Mouse (Mus musculus) liver, embryonic 14.5 days (tissue): ENCODE data around the gene Ces1c. TPM values are rescaled to one million over a fixed set of nuclear protein-coding genes. Genes with fewer than 3 reads are reported as not detected.

Source experiments
- ATAC-seq: fragments of 200-750 bp; cut with Nextera tagmentation; 2 replicates; pipeline ENCODE4 v1.8.0; 2017; ENCODE audit warnings: moderate number of reproducible peaks, mild to moderate bottlenecking, moderate library complexity; ENCODE audit not compliant: insufficient read depth
- DNase-seq, 3 experiments: peaks; one replicate each; pipeline ENCODE4 v3.0.0-alpha.2; 2012 to 2013; ENCODE audit warnings: low read depth in 3 of 3, low spot score in 3 of 3
- H3K27ac ChIP-seq: fragments of 300-500 bp; sonication (generic); 2 replicates; pipeline ENCODE4 v1.5.1; 2014; ENCODE audit warnings: moderate library complexity, mild to moderate bottlenecking, control low read depth, inconsistent platforms
- H3K27me3 ChIP-seq: fragments of 300-500 bp; sonication (generic); 2 replicates; pipeline ENCODE4 v1.6.1; 2014; ENCODE audit warnings: mild to moderate bottlenecking, low read length, moderate library complexity; ENCODE audit not compliant: control insufficient read depth, insufficient read depth
- H3K36me3 ChIP-seq: fragments of 300-500 bp; sonication (generic); replicated peaks from 2 replicates; pipeline ENCODE4 v1.6.1; 2014; ENCODE audit warnings: low read depth; ENCODE audit not compliant: control insufficient read depth, insufficient read depth
- H3K4me1 ChIP-seq, 2 experiments: fragments of 200-500 bp in 1 of 2; fragments of 300-500 bp in 1 of 2; sonication (generic) in 1 of 2; replicated peaks; 2 replicates each; pipeline ENCODE4 v1.6.1; 2012 to 2014; ENCODE audit warnings: antibody characterized with exemption in 1 of 2, inconsistent platforms in 1 of 2, low read length in 1 of 2; ENCODE audit not compliant: control insufficient read depth in 2 of 2, insufficient read depth in 2 of 2
- H3K4me2 ChIP-seq: fragments of 300-500 bp; sonication (generic); 2 replicates; pipeline ENCODE4 v1.6.1; 2014; ENCODE audit warnings: low read depth, mild to moderate bottlenecking, control low read depth, moderate library complexity
- H3K4me3 ChIP-seq, 2 experiments: fragments of 200-500 bp in 1 of 2; fragments of 300-500 bp in 1 of 2; sonication (generic) in 1 of 2; 2 replicates each; pipeline ENCODE4 v1.5.1; 2012 to 2014; ENCODE audit warnings: low read depth in 2 of 2, low read length in 2 of 2, mild to moderate bottlenecking in 2 of 2, control low read depth in 1 of 2, inconsistent platforms in 1 of 2, moderate library complexity in 1 of 2; ENCODE audit not compliant: insufficient read depth in 1 of 2
- H3K9ac ChIP-seq: fragments of 300-500 bp; sonication (generic); replicated peaks from 2 replicates; pipeline ENCODE4 v1.6.1; 2014; ENCODE audit warnings: mild to moderate bottlenecking, control low read depth, moderate library complexity
- H3K9me3 ChIP-seq: fragments of 300-500 bp; sonication (generic); 2 replicates; pipeline ENCODE4 v1.6.1; 2016; ENCODE audit warnings: low read length, mixed read lengths; ENCODE audit not compliant: control insufficient read depth
- CTCF ChIP-seq: IDR thresholded peaks from 2 replicates; pipeline ENCODE4 v1.5.1; 2016; ENCODE audit warnings: antibody characterized with exemption, low read depth, control low read depth
- EP300 ChIP-seq: IDR thresholded peaks from 2 replicates; pipeline ENCODE4 v1.6.1; 2016; ENCODE audit warnings: antibody characterized with exemption, low read depth
- WGBS: fragments of 180-500 bp; shearing (Covaris S2); extraction: QIAGEN DNeasy Blood & Tissue Kit; methylation state at CpG from one replicate; pipeline ENCODE4 v1.1.7; 2014; ENCODE audit not compliant: insufficient replicate concordance; 5-methylcytosine and 5-hydroxymethylcytosine counted together
- polyA plus RNA-seq, 2 experiments: library from polyadenylated mRNA; depleted of rRNA in 1 of 2; stranded (reverse) in 1 of 2; unstranded in 1 of 2; fragments of >200 nt; fragmentation: Nextera tagmentation in 1 of 2; extraction: Ambion mirVana in 1 of 2; gene quantifications; 2 replicates each; pipeline versions ENCODE4 v1.2.1 to v1.2.3; 2012 to 2014

The Ces1c gene
- polyA plus RNA-seq (2012; rRNA removed) (0.96 and 2.0 TPM in 2 replicates), polyA plus RNA-seq (2014; fragmentation: Nextera tagmentation; extraction: Ambion mirVana) (2.1 TPM in 2 replicates)

DNA sequence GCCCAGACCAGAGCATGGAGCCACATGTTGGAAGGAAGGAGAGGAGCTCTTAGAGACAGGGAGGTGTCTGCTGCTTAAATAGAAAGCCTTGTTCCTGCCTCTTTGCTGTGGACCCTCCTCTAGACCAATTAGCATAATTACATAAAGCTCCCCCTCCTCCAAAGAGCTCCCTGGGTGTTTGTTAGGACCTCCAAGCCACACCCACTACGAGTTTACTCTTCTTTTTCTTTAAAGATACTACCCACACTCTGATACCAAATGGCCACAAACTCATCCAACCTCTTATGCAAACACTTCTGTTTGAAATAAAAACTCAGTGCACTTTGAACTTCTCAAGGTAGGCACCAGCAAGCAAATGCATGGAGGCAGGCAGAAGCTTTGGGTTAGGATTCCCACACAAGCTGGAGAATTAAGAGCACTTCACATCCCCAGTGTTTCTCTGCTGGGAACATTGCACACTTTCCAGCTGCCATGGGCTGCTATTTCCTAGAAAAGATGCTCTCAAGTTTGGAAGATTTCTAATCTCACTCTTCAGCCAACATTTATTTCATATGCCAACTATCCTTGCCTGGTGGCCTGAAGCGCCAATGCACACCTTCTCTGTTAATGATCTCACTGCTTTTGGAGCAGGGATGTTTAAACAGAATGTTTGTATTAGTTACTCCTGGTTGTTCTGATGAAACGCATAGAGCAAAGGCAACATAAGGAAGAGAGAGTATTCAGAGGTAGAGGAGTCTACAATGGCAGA lies at the start of gene Ces1c:
Ces1c (minus strand) TSS at position 51 of the 748 bp plus-strand sequence.
- DNase-seq (no peak), ATAC-seq (no peak)
- Histone ChIP-seq H3K9ac (no peak within 1 kb of the TSS), H3K27ac (no peak within 1 kb of the TSS), H3K4me1 (no peaks in the 10 kb centered on the region), H3K36me3 (no peaks in the 10 kb centered on the region), H3K4me2 (no peak within 1 kb of the TSS), H3K9me3 (no peaks in the 10 kb centered on the region), H3K4me3 (no peak within 1 kb of the TSS), H3K27me3 (no peaks in the 10 kb centered on the region)
- TF ChIP-seq EP300: no peak
- WGBS: 47% methylated on average over 3 of the region's 3 CpGs

DNA sequence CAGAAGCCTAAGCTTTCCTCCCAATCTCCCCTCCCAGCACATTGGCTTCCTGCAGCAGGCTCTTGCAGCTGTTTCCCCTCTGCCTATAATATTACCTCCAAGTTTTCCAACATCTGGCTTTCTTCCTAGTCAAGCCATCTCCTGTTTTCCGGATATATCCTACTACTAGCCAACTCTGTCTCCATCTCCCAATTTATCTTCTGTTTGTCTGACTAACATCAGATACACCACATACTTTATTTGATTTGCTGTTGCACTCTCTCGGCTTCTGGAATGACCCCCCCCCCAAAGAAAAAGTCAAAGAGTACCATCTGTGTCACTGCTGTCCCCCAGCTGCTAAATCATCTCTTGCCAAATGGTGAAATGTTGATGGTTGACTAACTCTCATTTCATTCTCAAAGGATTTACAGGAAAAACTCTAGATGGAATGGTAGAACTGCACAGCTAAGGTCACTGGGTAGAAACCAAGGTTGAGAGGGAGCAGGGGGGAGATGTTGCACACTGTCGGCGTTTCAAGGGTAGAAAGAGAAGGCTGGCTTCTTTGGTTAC lies 49.6 kb upstream of the Ces1c start:
- TF ChIP-seq EP300 (no peak), CTCF (no peak)
- DNase-seq (no peak), ATAC-seq (no peak)
- no peaks in the 10 kb centered on the region for H3K36me3 ChIP-seq
- WGBS: 62% methylated on average over 4 of the region's 4 CpGs
- no peaks in the 10 kb centered on the region for H3K4me1 ChIP-seq
- H3K27me3 ChIP-seq: no peaks in the 10 kb centered on the region
- no peak overlapping the region for H3K27ac ChIP-seq
- H3K9me3 ChIP-seq: no peaks in the 10 kb centered on the region
- no peak overlapping the region for H3K4me3 ChIP-seq
- H3K4me2 ChIP-seq: no peak overlapping the region
- H3K9ac ChIP-seq: no peak overlapping the region

DNA sequence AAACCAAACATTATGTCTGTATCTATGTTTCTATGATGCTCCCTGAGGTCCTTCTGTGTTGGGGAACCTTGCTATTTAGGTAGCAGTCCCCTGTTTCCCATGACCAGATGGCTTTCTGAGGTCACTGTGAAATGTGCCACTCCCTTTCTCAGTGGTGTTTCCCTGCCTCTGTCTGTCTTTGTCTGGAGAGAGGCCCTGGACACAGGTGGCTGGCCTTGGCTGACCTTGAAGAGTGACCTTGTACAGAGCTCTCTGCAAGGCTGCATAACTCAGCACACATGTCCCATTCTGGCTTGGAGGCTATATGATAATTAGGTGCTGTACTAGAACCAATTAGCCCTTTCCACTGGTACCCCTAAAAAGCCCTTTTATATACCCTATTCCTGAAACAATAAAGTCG lies 45.5 kb upstream of the Ces1c start:
- DNase-seq (no peak), ATAC-seq (no peak)
- H3K9ac ChIP-seq: no peak overlapping the region
- 24% methylated on average over 1 of the region's 1 CpGs for WGBS
- H3K27me3 ChIP-seq: no peaks in the 10 kb centered on the region
- H3K4me1 ChIP-seq: no peaks in the 10 kb centered on the region
- H3K36me3 ChIP-seq: no peaks in the 10 kb centered on the region
- no peak overlapping the region for H3K27ac ChIP-seq
- no peak overlapping the region for H3K4me2 ChIP-seq
- no peaks in the 10 kb centered on the region for H3K9me3 ChIP-seq
- no peak overlapping the region for H3K4me3 ChIP-seq
- TF ChIP-seq EP300 (no peak), CTCF (no peak)

GRCm38 (mm10) chr8:93174554-93174953 lies 43.5 kb upstream of the Ces1c start:
- Histone ChIP-seq H3K9ac (no peak overlapping the region), H3K4me1 (no peaks in the 10 kb centered on the region)

DNA sequence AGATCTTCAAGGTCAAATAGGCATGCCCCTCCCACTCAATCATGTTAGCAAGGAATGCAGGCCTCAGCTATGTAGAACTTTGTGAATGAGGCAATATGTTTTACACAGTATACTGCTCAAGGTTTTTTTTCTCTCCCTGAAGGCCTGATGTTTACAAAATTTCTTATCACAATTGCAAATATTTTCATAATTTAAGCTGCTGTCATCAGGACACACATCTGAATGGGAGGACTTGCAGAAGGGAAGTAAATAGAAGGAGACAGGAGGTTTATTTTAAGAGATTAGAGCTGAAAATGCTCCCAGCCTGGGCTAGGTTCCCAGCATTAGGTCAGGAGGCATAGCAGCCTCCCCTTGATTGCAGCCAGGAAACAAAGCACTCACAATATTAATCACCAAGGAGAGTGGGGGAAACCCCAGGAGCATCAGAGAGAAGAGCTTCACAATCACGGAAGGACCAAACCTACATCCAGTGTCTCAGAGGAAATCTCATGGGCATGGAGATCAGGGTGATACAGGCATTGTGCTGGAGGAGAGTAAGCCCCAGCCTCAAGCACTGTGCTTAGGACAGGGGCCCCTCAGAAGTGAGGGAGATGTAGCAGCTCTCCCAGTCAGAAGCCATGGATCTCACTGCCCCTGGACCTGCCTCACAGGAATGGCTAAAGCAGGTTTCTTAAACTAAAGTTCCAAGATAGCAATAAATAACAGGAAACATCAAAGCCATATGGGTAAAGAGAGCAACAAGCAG lies 40.9 kb upstream of the Ces1c start:
- Histone ChIP-seq H3K27me3 (no peaks in the 10 kb centered on the region), H3K36me3 (no peaks in the 10 kb centered on the region), H3K4me2 (no peak overlapping the region), H3K9me3 (no peaks in the 10 kb centered on the region), H3K27ac (no peak overlapping the region), H3K4me3 (no peak overlapping the region), H3K9ac (no peak overlapping the region), H3K4me1 (no peaks in the 10 kb centered on the region)
- 52% methylated on average over 1 of the region's 1 CpGs for WGBS
- DNase-seq (no peak), ATAC-seq (no peak)
- no peak for TF ChIP-seq CTCF
- TF ChIP-seq EP300: no peak

More at GRCm38 (mm10) chr8:93174554-93174953, 43.5 kb upstream of the Ces1c start:
- WGBS: 66% methylated on average over 2 of the region's 2 CpGs
- no peaks in the 10 kb centered on the region for H3K27me3 ChIP-seq
- ATAC-seq (no peak), DNase-seq (no peak)
- no peak overlapping the region for H3K27ac ChIP-seq
- no peaks in the 10 kb centered on the region for H3K36me3 ChIP-seq
- no peaks in the 10 kb centered on the region for H3K9me3 ChIP-seq
- no peak overlapping the region for H3K4me3 ChIP-seq
- no peak overlapping the region for H3K4me2 ChIP-seq
- TF ChIP-seq CTCF: no peak
- no peak for TF ChIP-seq EP300
